Mouse (Mus musculus) liver, embryonic 16.5 days (tissue): Measurements from ENCODE around the gene Bcar1. TPM values are rescaled to one million over a fixed set of nuclear protein-coding genes. Genes with fewer than 3 reads are reported as not detected.

Source experiments
- ATAC-seq: fragments of 200-750 bp; cut with Nextera tagmentation; 2 replicates; pipeline ENCODE4 v1.8.0; 2017; ENCODE audit warnings: low read depth, mild to moderate bottlenecking, moderate number of reproducible peaks, moderate library complexity
- H3K27ac ChIP-seq: fragments of 300-500 bp; sonication (generic); 2 replicates; pipeline ENCODE4 v1.5.1; 2014; ENCODE audit warnings: mild to moderate bottlenecking, low read length
- H3K27me3 ChIP-seq: fragments of 300-500 bp; sonication (generic); 2 replicates; pipeline ENCODE4 v1.6.1; 2014; ENCODE audit warnings: low read depth, low read length, mixed read lengths; ENCODE audit not compliant: control insufficient read depth, insufficient read depth
- H3K36me3 ChIP-seq: fragments of 300-500 bp; sonication (generic); 2 replicates; pipeline ENCODE4 v1.6.1; 2014; ENCODE audit warnings: mild to moderate bottlenecking; ENCODE audit not compliant: control insufficient read depth, insufficient read depth
- H3K4me1 ChIP-seq: fragments of 300-500 bp; sonication (generic); 2 replicates; pipeline ENCODE4 v1.6.1; 2014; ENCODE audit warnings: low read depth, low read length, mixed read lengths; ENCODE audit not compliant: control insufficient read depth
- H3K4me2 ChIP-seq: fragments of 300-500 bp; sonication (generic); 2 replicates; pipeline ENCODE4 v1.6.1; 2014; ENCODE audit warnings: low read depth, low read length, mixed read lengths
- H3K4me3 ChIP-seq: fragments of 300-500 bp; sonication (generic); 2 replicates; pipeline ENCODE4 v1.5.1; 2014; ENCODE audit warnings: low read depth, mild to moderate bottlenecking, low read length
- H3K9ac ChIP-seq: fragments of 300-500 bp; sonication (generic); 2 replicates; pipeline ENCODE4 v1.6.1; 2014; ENCODE audit warnings: low read depth, low read length
- H3K9me3 ChIP-seq: fragments of 300-500 bp; sonication (generic); replicated peaks from 2 replicates; pipeline ENCODE4 v1.6.1; 2016; ENCODE audit warnings: low read length; ENCODE audit not compliant: control insufficient read depth
- WGBS: fragments of 180-500 bp; shearing (Covaris S2); extraction: QIAGEN DNeasy Blood & Tissue Kit; methylation state at CpG from one replicate; pipeline ENCODE4 v1.1.7; 2014; ENCODE audit not compliant: insufficient replicate concordance; 5-methylcytosine and 5-hydroxymethylcytosine counted together
- polyA plus RNA-seq: library from polyadenylated mRNA; unstranded; fragments of >200 nt; fragmentation: Nextera tagmentation; extraction: Ambion mirVana; gene quantifications from 2 replicates; pipeline ENCODE4 v1.2.1, GENCODE M21; 2015

Gene Bcar1
- polyA plus RNA-seq, 1 experiment from 2014 or later, result 13.1 TPM

DNA sequence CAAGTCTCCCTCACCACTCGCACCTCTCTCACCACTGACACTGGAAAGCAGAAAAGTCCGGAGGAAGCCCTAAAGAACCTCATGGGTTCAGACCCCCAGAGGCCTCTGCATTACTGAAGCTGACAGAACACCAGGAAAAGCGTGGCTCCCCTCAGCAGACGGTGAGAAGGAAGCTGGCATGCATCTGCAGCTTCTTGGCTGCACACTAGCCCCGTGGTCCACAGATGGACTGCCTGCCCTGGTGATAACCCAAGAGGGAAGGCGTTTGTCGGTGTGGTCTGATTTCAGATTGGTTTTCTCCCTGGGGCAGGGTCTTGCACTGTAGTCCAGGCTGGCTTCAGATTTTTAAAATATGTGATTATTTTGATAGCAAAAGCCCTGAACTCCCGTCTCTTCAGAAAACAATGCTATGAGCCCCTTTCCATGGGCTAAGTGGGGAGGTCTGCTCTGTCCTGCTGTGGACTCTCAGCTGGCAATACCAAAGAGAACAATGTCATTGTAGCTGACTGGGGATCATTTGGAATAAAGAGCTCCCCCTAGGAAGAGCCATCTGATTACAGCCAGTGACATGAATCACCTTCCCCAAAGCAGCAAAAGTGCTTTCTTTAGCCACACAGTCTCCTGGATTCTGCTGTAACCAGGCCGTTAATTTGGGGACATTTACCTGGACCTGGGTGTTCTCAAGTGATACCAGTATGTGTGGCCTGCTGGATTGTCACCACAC, 39.2 kb upstream of the Bcar1 start:
- Histone ChIP-seq H3K9me3 (no peaks in the 10 kb centered on the region), H3K4me3 (no peak overlapping the region), H3K27me3 (no peaks in the 10 kb centered on the region), H3K4me2 (no peak overlapping the region), H3K27ac (no peak overlapping the region), H3K9ac (no peak overlapping the region), H3K4me1 (peaks cover 3% of the 10 kb centered on the region), H3K36me3 (no peaks in the 10 kb centered on the region)
- 61% methylated on average over 9 of the region's 9 CpGs for WGBS
- ATAC-seq, result no peak

GRCm38 (mm10) chr8:111782161-111782560, 38.6 kb upstream of the Bcar1 start:
- ATAC-seq, result no peak
- H3K36me3 ChIP-seq, result no peaks in the 10 kb centered on the region
- H3K4me1 ChIP-seq, result peaks cover 3% of the 10 kb centered on the region
- H3K9me3 ChIP-seq, result no peaks in the 10 kb centered on the region
- 69% methylated on average over 2 of the region's 2 CpGs for WGBS
- H3K27ac ChIP-seq, result no peak overlapping the region
- H3K4me2 ChIP-seq, result no peak overlapping the region
- H3K4me3 ChIP-seq, result no peak overlapping the region
- H3K9ac ChIP-seq, result no peak overlapping the region
- no peaks in the 10 kb centered on the region for H3K27me3 ChIP-seq

DNA sequence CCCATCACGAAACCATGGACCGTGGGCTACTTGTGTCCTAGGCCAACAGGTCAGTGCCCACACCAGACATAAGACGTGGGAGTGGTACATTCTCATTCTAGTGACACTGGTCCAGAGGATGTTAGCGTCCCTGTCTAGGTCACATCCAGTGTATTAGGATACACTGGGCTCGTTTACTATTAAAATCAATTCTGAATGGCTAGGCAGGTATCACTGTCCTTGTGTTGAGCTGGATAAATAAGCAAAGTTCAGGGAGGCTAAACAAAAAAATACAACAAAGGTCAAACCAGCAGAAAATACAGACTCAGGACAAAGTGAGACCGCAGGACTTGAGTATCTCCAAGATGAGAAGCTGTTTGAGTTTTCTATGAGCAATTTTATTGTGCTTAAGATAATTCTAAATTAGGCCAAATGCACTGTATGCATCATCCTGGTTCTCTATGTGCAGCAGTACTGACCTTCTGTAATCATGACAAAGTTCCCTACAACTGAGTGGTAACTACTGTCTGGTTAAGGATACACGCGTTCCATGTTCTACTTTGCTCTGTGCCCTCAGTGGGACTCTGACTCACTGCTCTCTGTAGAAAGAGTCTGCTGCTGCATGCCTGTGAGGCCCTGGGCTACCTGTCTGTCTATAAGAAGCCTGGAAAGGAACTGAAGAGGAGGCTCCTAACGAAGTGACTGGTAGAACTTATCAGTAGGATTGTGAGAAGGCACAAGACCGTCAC, 37.3 kb upstream of the Bcar1 start:
- Histone ChIP-seq H3K9me3 (no peaks in the 10 kb centered on the region), H3K9ac (no peak overlapping the region), H3K27ac (0 out of 2 replicates have a peak overlapping the region, but pooled peaks have one; percentile 20), H3K27me3 (no peaks in the 10 kb centered on the region), H3K36me3 (no peaks in the 10 kb centered on the region), H3K4me1 (peaks cover 3% of the 10 kb centered on the region), H3K4me2 (no peak overlapping the region), H3K4me3 (no peak overlapping the region)
- no peak for ATAC-seq
- WGBS, result 74% methylated on average over 10 of the region's 10 CpGs

DNA sequence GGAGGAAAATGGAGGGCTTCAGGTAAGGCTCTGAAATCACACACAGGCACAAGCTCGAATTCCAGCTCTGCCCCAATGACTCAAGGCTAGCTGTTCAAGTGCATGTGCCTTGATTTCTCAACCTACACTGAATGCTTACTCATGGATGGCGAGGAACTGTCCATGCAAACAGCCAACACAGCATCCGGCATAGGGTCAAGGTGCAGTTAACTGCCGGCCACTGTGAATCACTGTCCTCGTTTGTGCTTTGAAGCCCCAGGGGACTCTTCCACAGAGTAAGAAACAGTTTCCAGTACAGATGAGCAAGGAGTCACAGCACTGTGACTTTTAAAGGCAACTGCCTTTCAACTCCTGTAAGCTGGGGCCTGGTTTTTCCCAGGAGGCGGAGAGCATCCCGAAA, 36.1 kb upstream of the Bcar1 start:
- 71% methylated on average over 7 of the region's 7 CpGs for WGBS
- Histone ChIP-seq H3K9ac (no peak overlapping the region), H3K27ac (no peak overlapping the region), H3K27me3 (no peaks in the 10 kb centered on the region), H3K4me3 (no peak overlapping the region), H3K9me3 (no peaks in the 10 kb centered on the region), H3K4me2 (no peak overlapping the region), H3K36me3 (no peaks in the 10 kb centered on the region; the same call in none of the 2 replicates), H3K4me1 (peaks cover 3% of the 10 kb centered on the region)
- ATAC-seq, result peak; percentile 83

DNA sequence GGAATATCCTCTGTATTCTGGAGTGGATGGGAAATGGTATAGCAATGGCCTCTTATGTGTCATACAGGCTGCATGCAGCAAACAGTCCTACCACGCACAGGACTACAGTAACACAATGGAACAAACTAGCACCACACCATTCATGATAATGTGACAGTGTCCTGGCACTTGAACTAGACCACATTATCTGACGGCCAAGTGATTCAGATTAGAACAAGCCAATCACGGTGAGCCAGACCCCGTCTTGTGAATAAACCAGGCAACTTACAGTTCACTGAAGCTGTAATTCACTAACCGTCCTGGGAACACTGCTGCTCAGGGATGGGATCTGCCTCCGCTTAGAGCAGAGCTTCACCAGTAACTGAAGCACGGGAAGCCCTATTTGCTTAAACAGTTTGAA, 35.2 kb upstream of the Bcar1 start:
- Histone ChIP-seq H3K4me3 (no peak overlapping the region), H3K27me3 (no peaks in the 10 kb centered on the region), H3K36me3 (peaks cover 3% of the 10 kb centered on the region), H3K9me3 (no peaks in the 10 kb centered on the region), H3K9ac (no peak overlapping the region), H3K27ac (no peak overlapping the region), H3K4me1 (peaks cover 3% of the 10 kb centered on the region), H3K4me2 (no peak overlapping the region)
- WGBS, result 66% methylated on average over 7 of the region's 7 CpGs
- no peak for ATAC-seq

GRCm38 (mm10) chr8:111776492-111776891, 32.9 kb upstream of the Bcar1 start:
- no peak for ATAC-seq
- H3K4me2 ChIP-seq, result no peak overlapping the region
- H3K27me3 ChIP-seq, result no peaks in the 10 kb centered on the region
- H3K9ac ChIP-seq, result no peak overlapping the region
- H3K36me3 ChIP-seq, result peaks cover 3% of the 10 kb centered on the region
- H3K9me3 ChIP-seq, result no peaks in the 10 kb centered on the region
- H3K4me1 ChIP-seq, result peaks cover 3% of the 10 kb centered on the region
- no peak overlapping the region for H3K27ac ChIP-seq
- 65% methylated on average over 4 of the region's 4 CpGs for WGBS
- H3K4me3 ChIP-seq, result no peak overlapping the region

DNA sequence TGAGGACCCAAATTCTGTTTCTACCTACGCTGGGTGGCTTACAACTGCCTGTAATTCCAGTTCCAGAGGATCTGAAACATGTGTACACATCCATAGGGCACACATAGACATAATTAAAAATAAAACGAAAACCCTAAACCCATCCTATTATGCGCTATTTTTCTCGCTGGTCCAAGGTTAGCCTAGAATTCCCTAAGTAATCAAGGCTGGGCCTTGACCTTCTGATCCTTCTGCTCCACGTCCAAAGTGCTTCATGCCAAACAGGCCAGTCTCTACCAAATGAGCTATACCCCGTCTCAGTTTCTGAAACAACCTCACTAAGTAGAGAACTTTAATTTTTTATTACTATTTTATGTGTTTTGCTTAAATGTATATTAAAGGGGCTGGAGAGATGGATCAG, 32.2 kb upstream of the Bcar1 start:
- H3K27ac ChIP-seq, result no peak overlapping the region
- no peak overlapping the region for H3K4me2 ChIP-seq
- H3K27me3 ChIP-seq, result no peaks in the 10 kb centered on the region
- H3K9ac ChIP-seq, result no peak overlapping the region
- H3K36me3 ChIP-seq, result peaks cover 3% of the 10 kb centered on the region
- no peak overlapping the region for H3K4me3 ChIP-seq
- H3K4me1 ChIP-seq, result peaks cover 3% of the 10 kb centered on the region
- no peaks in the 10 kb centered on the region for H3K9me3 ChIP-seq
- 82% methylated on average over 6 of the region's 6 CpGs for WGBS
- no peak for ATAC-seq

- no peak overlapping the region for H3K4me3 ChIP-seq
- H3K4me2 ChIP-seq, result no peak overlapping the region
- H3K4me1 ChIP-seq, result no peaks in the 10 kb centered on the region; the same call in 1 of the 2 replicates
- WGBS, result 78% methylated on average over 5 of the region's 5 CpGs
- H3K9ac ChIP-seq, result no peak overlapping the region
- no peak for ATAC-seq
- no peaks in the 10 kb centered on the region for H3K9me3 ChIP-seq
- peaks cover 3% of the 10 kb centered on the region for H3K36me3 ChIP-seq
- no peak overlapping the region for H3K27ac ChIP-seq
- H3K27me3 ChIP-seq, result no peaks in the 10 kb centered on the region
Measured at GRCm38 (mm10) chr8:111773476-111773875, 29.9 kb upstream of the Bcar1 start.

- Histone ChIP-seq H3K4me1 (no peaks in the 10 kb centered on the region; the same call in 1 of the 2 replicates), H3K36me3 (peaks cover 3% of the 10 kb centered on the region), H3K27me3 (no peaks in the 10 kb centered on the region), H3K9me3 (no peaks in the 10 kb centered on the region), H3K4me2 (no peak overlapping the region), H3K4me3 (no peak overlapping the region), H3K27ac (no peak overlapping the region), H3K9ac (no peak overlapping the region)
- ATAC-seq, result no peak
- 70% methylated on average over 7 of the region's 7 CpGs for WGBS
Measured at GRCm38 (mm10) chr8:111773057-111773456, 29.4 kb upstream of the Bcar1 start.
